Mouse (Mus musculus): ENCODE data around the gene Miox.

DNA sequence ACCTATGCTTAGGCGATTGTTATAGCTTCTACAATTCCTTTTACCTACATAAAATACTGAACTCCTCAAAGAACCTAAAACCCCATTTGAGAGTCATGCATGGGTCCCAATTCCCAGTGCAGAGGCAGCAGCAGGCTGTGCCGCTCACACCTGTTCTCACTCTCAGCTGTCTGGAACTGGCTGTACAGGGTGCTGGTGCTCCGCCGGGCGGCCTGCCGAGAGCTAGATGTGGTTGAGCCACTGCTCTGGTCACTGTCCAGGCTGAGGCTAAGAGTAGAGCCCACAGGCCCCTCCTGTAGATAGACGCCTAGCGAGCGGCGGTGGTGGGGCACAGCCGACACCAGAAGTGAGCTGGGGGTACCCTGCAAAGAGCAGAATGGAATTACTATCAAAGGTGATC lies 44.7 kb upstream of the Miox start:
- TF ChIP-seq POU5F1 (IDR thresholded peaks at IDR 0.05; ENCODE audit: borderline replicate concordance, low read length) (no peak), CTCF (conservative IDR thresholded peaks at IDR 0.05; ENCODE audit: low read length) (no peak)

All from E14TG2a.4 (cell line).